Mouse (Mus musculus) brain, adult 2 months (tissue): ENCODE data around the gene Ubfd1.

Source experiments
- DNase-seq: peaks from one replicate; pipeline ENCODE4 v3.0.0; 2011; ENCODE audit warnings: low read depth, low spot score

Gene Ubfd1

GRCm38 (mm10) chr7:122066945-122067516 lies at the start of gene Ubfd1, which contains the start of gene Ears2:
Gene Ubfd1 (plus strand): TSS chr7:122067175.
Gene Ears2 (minus strand): TSS chr7:122067263.
- DNase-seq, result peak; percentile 98

- no peak for DNase-seq
Measured at GRCm38 (mm10) chr7:122018247-122018646, 48.7 kb upstream of the Ubfd1 start.

- peak; percentile 87 for DNase-seq
Measured at GRCm38 (mm10) chr7:122018978-122019377, 48.0 kb upstream of the Ubfd1 start.

GRCm38 (mm10) chr7:122020273-122020666 lies 46.7 kb upstream of the Ubfd1 start:
- DNase-seq, result peak; percentile 17

GRCm38 (mm10) chr7:122020667-122021354 lies 46.2 kb upstream of the Ubfd1 start, which contains the start of gene Gga2:
Gene Gga2 (minus strand): TSS chr7:122021222.
- peak; percentile 92 for DNase-seq

GRCm38 (mm10) chr7:122022131-122022530 lies 44.8 kb upstream of the Ubfd1 start:
- DNase-seq, result no peak

GRCm38 (mm10) chr7:122033371-122033770 lies 33.6 kb upstream of the Ubfd1 start:
- DNase-seq, result peak; percentile 15

- peak; percentile 36 for DNase-seq
Measured at GRCm38 (mm10) chr7:122034348-122034747, 32.6 kb upstream of the Ubfd1 start.

- DNase-seq, result no peak
Measured at GRCm38 (mm10) chr7:122044106-122044505, 22.9 kb upstream of the Ubfd1 start.

GRCm38 (mm10) chr7:122045181-122045634 lies 21.8 kb upstream of the Ubfd1 start:
- peak; percentile 75 for DNase-seq

GRCm38 (mm10) chr7:122045711-122046110 lies 21.3 kb upstream of the Ubfd1 start:
- DNase-seq, result no peak

- peak; percentile 29 for DNase-seq
Measured at GRCm38 (mm10) chr7:122046813-122047212, 20.2 kb upstream of the Ubfd1 start.

- DNase-seq, result no peak
Measured at GRCm38 (mm10) chr7:122048191-122048590, 18.8 kb upstream of the Ubfd1 start.

GRCm38 (mm10) chr7:122050834-122051233 lies 16.1 kb upstream of the Ubfd1 start:
- DNase-seq, result no peak

- DNase-seq, result no peak
Measured at GRCm38 (mm10) chr7:122056633-122057032, 10.3 kb upstream of the Ubfd1 start.

GRCm38 (mm10) chr7:122065656-122066055 lies 1.3 kb upstream of the Ubfd1 start:
- peak; percentile 23 for DNase-seq

GRCm38 (mm10) chr7:122066102-122066944 lies 652 bp upstream of the Ubfd1 start:
- no peak for DNase-seq

- DNase-seq, result peak; percentile 47
Measured at GRCm38 (mm10) chr7:122067517-122068381, 774 bp downstream of the Ubfd1 start.

- no peak for DNase-seq
Measured at GRCm38 (mm10) chr7:122074374-122074773, 7.4 kb downstream of the Ubfd1 start.

- DNase-seq, result peak; percentile 49
Measured at GRCm38 (mm10) chr7:122079798-122080554, 13.0 kb downstream of the Ubfd1 start.
